Mouse (Mus musculus): Measurements from ENCODE around the gene Ttc7b.

DNA sequence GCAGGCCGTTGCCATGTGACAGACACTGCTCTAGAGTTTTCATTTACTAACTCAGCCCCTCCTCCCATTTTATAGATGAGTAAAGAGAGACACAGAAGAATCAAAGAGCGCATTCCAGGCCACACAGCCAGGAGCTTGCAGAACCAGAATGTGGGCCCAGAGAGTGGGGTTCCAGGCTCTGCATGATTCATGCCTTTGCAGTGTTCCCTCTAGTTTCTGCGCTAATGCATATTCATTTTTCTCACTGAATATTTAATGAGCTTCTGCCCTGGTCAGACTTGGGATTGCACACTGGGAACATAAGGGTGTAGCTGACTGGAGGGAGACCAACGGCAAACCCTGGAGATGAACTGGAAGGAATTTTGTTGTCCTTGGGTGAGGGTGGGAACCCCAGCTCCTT is 266.2 kb downstream of the Ttc7b start:
- TF ChIP-seq CTCF (IDR thresholded peaks at IDR 0.05; ENCODE audit: insufficient read depth, low read length), result no peak
- no peak for TF ChIP-seq POLR2A (IDR thresholded peaks at IDR 0.05; ENCODE audit: borderline replicate concordance, extremely low read depth, low read depth, low read length)
